Mouse (Mus musculus) activated CD4-positive, CD25-positive, alpha-beta regulatory T cell, adult 4 months (primary cell): ENCODE measurements around the gene Fhl3. TPM values are rescaled to one million over a fixed set of nuclear protein-coding genes. Genes with fewer than 3 reads are reported as not detected.
"Not testable (repeated sequence)": the region's sequence is repeated elsewhere in the genome, so short reads cannot be mapped to it uniquely, and the experiment has no call there.

ENCODE experiments used
- ATAC-seq: one replicate; pipeline ENCODE4 v1.8.0; 2017
- polyA plus RNA-seq, 2 experiments: library from polyadenylated mRNA; unstranded; fragments of 100-300 nt; shearing (Covaris generic); gene quantifications; one replicate each; pipeline ENCODE4 v1.2.1; 2017

Gene Fhl3
- polyA plus RNA-seq, 2 experiments from 2014 or later, result 7.2 to 14.7 TPM

DNA sequence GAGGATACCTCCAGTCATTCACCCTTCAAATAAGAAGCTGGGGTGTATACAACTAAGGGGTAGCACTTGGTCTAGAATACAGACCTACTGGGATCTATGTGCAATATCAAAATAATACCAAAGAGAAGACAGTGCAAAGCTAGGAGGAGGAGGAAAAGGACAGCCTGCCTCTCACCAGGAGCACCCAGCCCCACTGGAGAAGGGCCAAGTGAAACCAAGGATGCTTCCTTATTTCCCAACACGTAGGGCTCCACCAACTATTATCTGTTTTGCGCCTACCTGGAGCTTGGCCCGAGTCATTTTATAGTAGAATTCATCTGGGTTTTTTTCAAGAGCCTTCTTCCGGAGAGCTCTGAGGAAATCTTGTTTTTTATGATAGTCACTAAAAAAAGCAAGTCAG is 17.0 kb upstream of the Fhl3 start:
- no peak for ATAC-seq

DNA sequence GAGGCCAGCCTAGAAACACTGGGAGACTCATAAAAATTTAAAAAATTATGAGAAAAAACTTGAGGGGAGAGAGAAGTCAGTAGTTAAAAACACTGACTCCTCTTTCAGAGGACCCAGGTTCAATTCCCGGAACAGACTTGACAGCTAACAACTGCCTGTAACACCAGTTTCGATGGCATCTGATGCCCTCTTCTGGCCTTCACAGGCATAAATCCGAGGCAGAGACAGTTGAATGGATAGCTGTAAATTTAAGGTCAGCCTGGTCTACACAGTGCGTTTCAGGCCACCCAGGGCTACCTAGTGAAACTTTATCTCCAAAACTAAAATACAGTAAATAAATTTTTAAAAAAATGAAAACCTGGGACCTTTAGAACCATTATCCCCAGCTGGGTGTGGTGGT is 15.5 kb upstream of the Fhl3 start:
- no peak for ATAC-seq

DNA sequence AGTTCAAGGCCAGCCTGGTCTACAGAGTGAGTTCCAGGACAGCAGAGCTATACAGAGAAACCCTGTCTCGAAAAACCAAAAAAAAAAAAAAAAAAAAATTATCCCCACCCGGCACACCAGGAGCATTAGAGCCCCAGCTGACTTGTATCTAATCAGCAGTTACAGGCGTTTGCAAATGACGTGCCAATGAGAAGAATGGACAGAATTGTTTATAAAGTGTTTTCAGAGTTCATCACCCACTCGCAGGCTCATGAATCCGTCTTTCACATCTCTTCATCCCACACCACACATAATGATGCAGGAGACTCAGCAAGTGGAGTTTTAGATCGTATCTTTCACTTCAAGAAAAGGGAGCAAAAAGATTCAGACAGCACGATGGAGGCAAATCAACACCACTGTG is 15.0 kb upstream of the Fhl3 start:
- ATAC-seq, result no peak

DNA sequence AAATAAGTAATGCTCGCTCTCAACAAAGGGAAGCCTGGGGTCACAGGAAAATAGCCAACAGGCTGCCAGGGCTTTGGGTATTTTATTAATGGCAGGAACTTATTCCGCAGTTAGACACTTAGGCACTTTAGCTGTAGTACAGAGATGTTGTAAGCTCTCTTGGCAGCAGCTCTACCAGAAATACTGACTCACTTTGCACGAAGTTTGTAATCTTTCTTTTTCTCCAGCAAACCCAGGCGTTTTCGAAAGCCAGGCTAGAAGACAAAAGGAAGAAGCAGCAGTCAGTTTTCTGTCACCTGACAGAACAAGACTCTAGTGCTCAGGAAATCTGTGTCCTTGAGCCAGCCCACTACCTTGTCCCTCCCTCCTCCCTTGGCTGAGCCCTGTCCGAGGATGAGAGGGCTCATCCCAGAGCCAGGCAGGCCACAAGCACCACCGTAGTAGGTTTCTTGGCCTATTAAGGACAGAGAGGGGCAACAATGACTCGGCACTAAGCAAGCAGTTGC is 14.6 kb upstream of the Fhl3 start:
- ATAC-seq, result no peak

DNA sequence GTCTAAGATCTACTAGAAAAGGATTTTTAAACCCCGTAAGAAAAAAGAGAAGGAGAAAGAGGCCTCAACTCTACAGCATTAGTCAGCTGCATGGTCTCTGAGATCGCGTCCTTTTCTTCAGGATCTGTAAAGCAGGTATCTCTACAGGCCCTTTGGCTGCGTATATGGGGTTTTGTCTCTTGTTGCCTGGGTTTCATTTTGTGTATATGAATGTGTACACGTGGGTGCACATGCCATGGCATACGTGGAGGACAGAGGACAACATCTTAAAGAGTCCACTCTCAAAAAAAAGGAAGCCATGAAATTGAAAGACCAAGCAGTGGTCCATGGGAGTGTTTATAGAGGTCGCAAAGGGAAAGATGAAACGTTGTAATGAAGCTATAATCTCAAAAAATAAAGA is 9.0 kb upstream of the Fhl3 start:
- no peak for ATAC-seq

DNA sequence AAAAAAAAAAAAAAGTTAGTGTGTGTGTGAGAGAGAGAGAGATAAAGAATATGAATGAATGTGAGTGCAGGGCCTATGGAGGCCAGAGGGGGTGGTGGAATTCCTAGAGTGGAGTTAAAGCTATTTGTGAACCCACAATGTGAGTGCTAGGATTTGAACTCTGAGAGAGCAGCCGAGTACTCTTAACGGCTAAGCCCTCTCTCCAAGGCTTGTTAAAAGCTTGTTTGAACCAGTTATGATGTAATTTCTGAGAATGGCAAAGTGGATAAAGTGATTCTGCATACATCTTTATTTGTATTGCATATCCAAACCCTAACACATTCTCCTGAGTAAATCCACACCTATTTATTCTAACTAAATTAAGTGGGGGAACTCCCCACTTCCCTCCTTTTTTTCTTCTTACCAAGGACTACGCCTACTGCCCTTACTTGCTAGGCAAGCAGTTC is 8.1 kb upstream of the Fhl3 start:
- no peak for ATAC-seq

DNA sequence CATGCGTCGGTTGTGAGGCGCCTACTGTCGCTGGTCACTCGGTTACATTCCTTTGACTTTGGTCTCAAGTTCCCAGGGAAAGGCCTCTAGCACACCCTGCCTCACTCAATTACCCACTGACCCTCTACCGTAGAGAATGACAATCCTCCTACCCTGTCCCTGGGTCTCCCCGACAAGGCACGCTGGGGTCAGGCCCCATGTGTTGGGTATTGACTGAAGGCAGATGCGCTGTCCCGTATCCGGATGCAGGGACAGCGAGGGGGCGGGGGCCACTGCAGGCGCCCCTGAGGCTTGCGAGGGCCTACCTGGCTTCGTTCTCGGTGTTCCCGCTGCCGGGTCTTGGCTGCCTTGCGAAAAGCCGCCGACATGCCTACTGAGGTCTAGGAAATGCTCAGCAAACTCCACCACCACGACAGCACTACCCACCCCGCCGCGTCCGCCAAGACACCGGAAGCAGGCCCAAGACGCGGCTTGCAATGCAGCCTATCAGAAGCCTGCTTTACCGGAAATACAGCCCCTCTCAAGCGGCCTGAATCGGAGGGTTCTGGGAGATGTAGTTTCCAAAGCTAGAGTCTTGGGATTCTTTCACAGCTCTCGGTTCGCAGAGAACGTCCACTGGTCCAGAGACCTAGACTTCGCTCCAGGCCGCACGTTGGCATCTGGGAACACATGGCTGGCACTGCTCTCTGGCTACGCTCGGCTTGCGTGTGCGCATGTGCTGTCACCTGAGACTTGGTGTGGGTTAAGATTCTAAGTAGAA is 7.2 kb upstream of the Fhl3 start, which contains the start of gene Utp11:
Gene Utp11, minus strand, starts transcription at position 466 of the 760 bp plus-strand sequence.
- peak; percentile 97 for ATAC-seq

DNA sequence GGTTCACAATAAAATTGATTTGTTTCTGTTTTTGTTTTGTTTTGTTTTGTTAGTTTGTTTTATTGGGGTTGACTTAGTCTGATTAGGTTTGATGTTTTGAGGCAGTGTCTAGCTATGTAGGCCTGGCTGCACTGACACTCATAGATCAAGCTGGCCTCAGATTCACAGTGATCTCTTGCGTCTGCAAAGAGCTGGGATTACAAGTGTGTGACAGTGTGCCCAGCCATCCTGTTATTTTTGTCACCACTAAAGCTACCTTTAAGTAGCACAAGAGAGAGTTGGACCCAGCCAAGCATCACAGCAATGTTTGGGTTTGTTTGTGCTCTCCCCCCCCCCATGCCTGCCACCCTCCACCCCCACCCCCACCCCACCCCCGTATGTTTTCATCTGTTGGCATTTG is 5.9 kb upstream of the Fhl3 start:
- no peak for ATAC-seq

DNA sequence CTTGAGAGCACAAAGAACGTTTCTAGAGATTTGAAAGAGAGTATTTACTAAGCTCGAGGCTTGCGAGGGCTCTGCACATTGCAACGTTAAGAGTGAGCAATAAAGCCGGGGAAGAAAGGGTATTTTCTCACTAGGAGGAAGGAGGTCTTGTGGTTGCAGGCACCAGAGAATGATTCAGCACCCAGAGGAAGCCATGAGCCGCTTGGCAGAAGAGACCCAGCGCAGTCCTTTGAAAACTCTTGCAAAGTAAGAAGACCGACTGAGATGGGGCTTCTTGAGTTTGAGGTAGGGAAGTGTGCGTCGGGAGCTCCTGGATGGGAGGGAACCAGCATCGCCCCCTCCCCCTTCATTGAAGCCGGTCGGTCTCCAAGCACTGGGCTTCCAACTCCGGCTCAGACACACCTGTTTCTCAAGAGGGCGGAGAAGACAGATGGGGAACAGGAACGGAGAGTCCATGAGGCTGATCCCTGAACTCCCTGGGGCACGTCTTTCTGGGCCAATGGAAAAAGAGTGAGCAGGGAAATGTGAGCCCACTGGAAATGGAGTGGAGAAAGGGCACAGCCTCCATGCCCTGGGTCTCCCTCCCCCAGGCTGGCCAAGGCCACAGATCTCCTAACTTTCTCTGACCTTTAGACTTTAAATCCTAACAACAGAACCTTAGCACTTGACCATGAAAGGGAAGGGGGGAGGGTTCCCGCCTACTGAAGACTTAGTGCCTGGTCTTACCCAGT is 4.5 kb upstream of the Fhl3 start:
- ATAC-seq, result no peak

DNA sequence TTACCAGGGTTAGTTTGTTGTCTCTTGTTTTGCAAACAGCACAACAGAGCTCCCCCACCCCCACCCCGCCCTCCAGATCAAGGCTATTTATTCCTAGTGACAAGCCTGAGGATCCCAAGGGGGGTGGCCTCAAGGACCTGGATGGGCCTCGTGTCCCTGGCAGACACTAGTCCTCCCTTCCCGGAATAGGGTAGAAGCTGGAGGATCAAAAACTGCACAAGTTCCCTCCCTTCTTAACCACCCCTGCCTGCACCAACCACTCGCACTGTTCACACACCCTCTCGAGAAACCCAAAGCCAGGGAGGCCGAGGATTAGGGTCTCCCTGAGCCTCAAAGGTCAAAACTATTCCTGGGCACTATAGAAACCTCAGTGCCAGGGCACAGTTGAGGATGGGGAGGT is 710 bp upstream of the Fhl3 start:
- no peak for ATAC-seq

DNA sequence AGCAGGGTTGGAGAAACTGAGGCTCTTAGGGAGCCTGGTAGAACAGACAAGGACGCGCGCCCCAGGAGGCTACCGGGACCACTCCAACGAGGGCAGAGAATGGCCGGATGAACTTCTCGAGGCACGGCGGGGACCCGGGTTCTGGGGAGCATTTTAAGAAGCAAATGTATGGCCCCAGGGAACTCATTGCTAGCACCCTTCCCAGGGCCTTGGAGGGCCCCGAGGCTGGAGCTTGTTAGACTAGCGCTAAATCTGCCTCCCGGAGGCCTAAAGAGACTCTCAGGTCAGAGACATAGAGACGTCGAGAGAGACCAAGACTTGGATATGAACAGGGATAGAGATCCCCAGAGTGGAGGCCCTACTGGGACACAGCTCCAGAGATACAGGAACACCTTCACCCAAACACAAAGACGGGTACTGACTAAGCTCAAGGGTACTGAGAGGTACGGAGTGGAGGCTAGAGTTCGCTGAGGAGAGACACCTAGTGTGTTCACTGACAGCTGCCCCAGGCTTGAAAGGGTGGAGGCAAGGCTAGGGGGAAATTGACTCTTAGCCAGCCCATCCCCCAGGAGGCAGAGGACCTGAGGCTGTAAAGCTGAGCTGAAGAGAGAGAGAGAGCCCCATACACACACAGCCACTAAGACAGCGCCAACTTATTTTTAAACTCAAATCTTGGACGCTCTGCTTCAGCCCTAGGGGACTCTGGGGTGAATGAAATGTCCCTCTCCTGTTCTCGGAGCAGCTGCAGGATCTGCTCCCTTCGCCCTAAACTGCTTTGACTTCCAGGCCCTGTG is 748 bp downstream of the Fhl3 start:
- peak; percentile 17 for ATAC-seq

DNA sequence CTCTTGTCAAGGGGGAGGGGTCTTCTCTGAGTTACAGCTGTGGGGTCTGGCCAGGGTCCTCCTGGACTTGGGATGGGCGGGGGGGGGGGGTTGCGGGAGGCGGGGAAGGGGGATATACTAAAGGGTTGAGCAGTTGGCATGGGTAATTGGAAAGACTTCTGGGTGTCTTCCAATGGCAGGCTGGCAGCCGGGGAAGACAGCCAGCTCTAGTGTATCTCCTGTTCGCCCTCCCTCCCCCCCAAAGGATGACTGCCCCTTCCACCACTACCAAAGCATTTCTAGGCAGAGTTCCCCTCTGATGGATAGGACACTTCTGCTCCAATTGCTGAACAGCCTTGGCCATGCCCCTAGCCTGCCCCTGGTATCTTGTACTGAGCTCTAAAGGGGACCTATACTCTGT is 1.4 kb downstream of the Fhl3 start:
- ATAC-seq, result no peak

DNA sequence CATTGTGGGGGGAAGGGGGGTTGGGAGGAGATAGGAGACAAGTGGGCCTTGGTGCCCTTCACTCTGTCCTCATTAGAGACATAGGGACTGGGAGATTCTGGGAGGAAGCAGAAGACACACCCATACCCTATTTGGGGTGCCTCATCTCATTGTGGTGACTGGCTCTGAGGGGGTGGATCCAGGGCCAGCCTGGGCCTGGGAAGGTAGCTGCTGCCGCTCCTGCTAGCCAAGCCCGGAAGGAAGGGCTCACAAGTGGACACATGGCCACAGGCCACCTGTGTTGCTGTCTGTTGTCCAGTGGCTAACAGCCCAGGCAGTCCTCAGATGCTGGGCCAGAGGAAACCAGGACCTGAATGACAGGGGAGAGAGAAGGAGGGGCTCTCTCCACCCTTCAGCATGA is 2.9 kb downstream of the Fhl3 start:
- peak; percentile 13 for ATAC-seq

DNA sequence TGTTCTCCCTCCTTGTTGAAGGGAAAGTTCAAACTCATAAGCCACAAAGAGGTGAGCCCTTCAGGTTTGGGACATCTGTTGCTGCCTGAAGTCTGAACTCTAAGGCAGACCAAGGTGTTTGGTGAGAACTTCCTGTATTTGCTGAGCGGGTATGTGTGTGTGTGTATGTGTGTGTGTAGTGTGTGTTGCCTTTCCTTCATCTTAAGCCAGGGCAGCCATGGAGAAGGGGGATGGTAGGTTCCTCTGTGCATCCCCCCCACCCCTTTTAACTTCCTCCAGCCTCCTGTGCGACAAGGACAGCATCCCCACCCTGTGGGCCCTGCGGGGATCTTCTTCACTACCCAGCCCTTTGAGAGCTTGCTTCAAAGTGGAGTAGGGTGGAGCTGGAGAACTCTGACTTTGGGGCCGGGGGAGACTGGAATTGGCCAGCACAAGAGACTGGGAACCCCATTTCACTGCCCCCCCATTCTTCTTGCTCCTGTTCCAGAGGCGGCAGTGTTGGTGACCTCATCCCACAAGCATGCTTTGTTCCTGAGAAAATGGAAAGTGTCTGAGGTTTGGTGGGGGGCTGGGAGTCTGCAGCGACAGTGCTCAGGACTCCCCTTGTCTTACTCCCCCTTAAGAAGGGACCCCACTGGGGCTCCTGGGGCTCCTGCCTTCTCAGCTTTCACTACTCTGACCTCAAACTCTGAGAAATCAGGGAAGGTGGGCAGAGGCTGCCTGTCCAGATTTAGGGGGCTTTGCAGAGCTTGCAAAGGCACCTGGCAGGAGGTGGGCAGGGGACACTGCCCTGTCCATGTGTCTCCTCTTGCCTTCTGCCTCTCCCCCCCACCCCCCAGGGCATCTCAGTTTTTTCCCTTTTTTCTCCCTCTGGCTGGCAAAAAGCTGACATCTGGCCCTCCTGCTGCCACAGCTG is 3.6 kb downstream of the Fhl3 start:
- ATAC-seq, result peak; percentile 52

DNA sequence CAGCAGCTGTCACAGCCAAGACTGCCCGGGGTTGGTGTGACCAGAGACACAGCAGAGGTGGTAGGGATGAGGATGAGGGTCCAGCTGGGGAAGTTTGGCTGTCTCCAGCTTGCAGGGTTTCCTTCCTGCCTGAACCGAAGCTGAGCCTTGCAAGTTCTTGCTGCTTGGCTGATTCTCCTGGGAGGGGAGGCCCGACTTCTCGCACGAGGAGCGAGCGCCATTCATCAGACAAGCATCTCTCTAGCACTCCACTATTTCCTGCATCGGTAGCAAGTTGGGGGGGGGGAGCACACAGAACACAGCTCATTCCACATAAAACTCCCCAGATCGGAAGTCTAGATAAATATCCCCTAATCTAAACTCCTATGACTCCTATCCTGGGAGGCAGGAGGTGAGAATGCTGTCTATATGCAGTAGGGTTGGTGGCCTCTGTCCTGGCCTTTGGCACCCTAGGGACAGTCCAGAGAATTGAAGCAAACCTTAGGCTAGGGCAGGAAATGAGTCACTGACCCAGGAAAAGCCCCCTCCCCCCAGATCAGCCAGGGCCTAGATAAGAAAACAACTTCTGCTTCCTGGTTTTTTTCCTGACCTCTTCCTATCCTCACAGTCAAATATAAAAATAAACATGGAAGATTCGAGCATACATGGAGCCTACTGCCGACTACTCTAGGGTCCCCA is 4.4 kb downstream of the Fhl3 start:
- no peak for ATAC-seq

DNA sequence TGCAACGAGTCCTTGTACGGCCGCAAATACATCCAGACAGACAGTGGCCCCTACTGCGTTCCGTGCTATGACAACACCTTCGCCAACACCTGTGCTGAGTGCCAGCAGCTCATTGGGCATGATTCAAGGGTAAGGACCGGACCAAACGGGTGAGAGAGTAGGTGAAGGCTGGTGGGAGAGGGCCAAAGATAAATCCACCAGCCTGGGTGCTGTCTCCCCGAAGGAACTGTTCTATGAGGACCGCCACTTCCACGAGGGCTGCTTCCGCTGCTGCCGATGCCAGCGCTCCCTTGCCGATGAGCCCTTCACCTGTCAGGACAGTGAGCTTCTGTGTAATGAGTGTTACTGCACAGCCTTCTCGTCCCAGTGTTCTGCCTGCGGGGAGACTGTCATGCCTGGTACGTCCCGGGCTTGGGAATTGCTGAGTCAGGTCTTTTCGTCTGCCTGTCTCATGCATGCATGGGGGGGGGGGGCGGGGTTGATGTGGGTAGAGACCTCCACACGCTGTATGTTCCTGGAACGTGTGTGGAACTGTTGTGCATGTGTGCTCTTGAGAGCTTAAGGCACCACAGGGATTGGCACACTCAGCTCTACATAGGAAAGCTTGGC is 5.3 kb downstream of the Fhl3 start:
- ATAC-seq, result no peak

DNA sequence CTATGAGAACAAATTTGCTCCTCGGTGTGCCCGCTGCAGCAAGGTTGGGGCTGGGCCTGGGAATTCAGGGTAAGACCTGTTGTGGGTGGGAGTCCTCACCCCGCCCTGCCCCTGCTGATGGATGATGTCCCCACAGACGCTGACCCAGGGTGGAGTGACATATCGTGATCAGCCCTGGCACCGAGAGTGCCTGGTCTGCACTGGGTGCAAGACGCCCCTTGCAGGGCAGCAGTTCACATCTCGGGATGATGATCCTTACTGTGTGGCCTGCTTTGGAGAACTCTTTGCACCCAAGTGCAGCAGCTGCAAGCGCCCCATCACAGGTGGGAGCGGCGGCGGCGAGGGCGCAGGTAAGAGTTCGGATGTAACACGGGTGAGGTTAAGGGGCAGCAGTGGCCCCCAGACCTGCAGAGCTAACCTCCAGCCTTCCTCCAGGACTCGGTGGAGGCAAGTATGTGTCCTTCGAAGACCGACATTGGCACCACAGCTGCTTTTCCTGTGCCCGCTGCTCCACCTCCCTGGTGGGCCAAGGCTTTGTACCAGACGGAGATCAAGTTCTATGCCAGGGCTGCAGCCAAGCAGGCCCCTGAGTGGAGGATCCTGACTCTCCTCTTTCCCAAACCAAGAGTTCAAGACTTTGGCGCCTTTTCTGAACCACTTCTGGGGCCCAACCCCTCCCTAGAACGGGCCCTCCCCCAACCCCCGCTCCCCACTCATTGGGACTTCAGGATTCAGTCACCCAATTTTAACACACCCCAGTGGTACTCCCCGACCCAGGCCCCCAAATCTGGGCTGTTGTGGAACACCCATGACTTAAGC is 7.1 kb downstream of the Fhl3 start:
- not testable (repeated sequence) for ATAC-seq

DNA sequence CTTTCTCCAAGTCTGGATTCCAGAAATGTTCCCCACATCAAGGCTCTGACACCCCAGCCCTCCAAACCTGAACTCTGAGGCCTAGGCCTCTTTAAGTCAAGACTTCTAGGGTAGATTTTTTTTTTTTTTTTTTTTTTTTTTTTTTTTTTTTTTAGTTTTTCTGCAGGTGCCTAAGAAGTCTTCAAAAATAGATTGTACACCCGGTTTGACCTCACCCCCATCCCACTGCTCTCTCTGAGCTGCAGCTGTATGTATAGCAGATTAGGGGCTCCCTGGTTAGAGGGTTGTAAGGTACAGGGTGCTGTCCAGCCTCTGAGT is 7.7 kb downstream of the Fhl3 start:
- ATAC-seq, result not testable (repeated sequence)

DNA sequence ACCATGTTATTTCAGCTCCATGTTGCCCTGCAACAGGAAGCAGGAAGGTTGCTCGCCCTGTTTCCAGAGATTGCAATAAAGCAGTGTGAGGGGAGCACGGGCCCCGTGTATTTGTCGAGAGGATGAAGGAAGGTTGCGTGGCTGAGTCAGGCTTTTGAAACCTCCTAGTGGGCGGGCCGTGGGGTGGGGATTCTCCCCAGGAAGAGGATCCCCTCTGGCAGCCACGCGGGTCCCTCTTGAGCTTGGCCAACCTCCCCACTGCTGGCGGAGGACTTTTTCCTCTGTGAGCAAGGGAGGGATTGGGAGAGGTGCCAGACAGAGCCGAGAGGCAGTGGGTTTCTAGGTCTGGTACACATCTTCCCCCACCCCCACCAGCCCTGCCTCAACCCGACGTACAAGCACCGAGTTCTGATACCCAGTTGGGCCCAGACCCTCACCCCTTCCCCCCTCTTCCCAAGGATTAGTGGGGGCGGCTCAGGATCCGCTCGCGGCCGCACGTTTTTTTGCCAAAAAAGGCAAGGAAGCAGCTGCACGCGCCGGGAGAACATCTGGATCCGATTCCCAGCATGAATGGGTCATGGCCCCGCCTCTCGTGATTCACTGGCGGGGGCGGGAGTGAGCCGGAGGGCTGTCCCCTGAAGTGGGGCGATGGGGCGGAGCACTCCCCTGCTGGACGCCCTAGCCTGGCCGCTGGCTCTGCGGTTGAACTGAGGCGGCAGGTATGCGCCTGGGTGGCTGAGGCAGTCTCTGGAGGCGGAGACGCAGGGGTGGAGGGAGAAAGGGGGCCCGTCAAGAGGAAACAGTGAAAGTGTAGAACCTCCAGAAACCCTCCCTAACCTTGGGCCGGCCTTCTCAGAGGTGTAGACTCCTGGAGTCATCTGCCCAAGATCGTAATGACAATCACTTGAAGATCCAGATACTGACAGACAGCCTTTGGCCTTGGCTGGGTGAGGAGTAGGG is 8.3 kb downstream of the Fhl3 start:
- peak; percentile 50 for ATAC-seq
